Mouse (Mus musculus) adipocyte (in vitro differentiated cells): ENCODE measurements at regions not wholly inside any gene's neighbourhood (a gene's known extent, or its start where the extent isn't known, plus 50 kb on each side); places are given as distances from the start of the nearest gene placed in this dataset.

Source experiments
- DNase-seq: peaks from one replicate; pipeline ENCODE4 v3.0.0-alpha.2; 2016; ENCODE audit warnings: low spot score

DNA sequence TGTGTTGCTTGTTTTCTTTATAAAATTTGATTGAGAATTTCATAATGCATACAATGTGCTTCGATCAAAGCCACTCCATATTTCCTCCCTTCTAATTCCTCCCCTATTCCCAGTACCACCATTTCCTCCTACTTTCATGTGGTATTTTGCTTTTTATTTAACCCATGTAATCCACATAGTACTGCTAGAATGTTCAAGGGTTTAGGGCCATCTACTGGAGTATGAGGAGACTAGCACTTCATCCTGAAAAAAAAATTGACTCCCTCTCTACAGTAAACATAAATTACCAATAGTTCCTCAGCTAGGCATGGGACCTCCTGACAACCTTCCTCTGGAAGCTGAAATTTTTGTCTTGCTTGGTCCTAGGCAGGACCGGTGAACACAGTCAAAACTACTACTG, 163.0 kb downstream of the Gpr165 start:
- DNase-seq = peak; percentile 2

DNA sequence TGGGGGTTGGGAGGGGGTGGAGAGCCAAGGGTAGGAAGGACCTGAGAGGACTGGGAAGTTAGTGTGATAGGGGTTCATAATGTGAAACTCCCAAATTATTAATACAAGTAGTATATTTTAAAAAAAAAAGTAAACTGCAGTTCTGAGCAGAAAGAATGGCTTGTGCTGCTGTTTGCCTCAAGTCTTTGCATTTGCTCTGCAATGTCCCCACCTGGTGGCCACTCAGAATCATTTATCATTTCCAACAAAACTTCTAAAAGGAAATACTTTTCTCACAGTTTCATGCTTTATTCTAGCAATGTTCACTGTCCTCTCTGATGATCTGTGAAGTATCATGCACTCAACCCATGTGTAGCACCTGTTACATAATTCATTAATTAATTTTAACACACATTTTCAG, 165.5 kb downstream of the Gpr165 start:
- peak; percentile 34 for DNase-seq

DNA sequence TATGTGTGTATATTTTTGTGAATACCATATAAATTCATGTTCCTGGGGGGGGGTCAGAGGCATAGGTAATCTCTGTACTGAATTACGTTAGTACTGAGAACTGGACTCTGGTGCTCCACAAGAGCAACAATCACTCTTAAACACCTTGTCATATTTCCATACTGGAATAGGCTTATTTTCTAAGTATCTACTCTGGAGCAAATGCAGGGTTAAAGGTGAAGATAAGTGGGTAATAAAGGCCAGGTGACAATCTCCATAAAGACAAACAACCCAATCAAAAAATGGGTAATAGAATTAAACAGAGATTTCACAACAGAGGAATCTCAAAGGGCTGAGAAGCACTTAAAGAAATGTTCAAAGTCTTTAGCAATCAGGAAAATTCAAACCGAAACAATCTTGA, 165.9 kb downstream of the Gpr165 start:
- DNase-seq = no peak

DNA sequence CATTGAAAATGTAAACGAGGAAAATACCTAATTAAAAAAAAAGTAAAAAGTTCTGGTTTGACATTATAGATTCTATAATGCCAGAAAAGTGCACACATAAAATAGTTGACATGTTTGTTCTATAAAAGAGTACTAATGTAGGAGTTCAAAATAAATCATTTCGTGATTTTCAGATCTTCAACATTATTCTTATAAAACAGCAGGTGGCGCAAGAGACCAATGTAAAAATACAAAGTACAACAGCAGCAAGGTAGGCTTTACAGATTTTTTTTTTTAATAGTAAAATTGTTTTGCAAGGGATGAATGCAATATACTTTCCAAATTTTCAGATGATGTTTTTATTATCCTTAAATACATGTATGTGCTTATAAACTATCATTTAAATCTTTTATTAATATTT, 171.8 kb upstream of the Pgr15l start:
- DNase-seq = peak; percentile 61
